Mouse (Mus musculus) brain, embryonic 18.5 days (tissue): Measurements from ENCODE around the gene Btbd16.

Experiments
- DNase-seq: peaks from one replicate; pipeline ENCODE4 v3.0.0-alpha.2; 2012; ENCODE audit warnings: low read depth, low spot score

Gene Btbd16

DNA sequence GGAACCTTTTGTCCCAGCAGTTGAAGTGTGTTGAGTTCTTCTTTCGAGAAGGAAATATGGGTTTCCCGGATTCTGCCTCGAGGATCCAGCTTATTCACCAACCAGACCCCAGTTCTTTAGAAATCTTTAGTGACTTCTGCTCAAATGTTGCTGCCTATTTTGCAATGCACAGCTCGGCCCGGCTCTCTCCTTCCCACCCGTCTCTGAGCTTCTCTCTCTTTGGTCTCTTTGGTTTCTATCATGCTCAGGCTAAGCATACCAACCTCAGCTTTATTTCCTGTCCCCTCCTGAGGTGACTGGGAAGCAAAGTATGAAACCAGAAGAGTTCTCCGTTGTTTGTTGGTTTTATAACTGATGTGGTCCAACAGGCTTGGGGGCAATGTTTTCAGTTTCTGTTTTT is 42.4 kb downstream of the Btbd16 start:
- DNase-seq = no peak

GRCm38 (mm10) chr7:130818813-130819212 is 44.9 kb downstream of the Btbd16 start:
- DNase-seq = no peak

DNA sequence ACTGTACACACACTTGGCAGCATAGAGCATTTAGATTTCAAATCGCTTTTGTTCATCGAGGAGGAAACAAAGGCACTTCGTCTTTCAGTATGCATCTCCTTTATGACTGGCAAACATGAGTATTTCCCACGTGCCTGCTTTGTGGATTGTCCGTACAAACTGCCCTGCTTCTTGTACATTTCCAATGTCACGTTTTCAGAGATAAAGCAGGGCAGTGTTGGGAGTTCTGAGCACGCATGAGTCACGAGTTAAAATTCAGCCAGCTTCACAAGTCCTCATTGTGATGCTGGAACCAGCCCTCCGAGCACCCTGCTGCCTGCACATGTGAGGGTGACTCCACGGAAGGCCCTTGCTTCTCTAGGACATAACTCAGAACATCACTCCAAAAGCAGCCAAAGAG is 45.8 kb downstream of the Btbd16 start:
- no peak for DNase-seq

DNA sequence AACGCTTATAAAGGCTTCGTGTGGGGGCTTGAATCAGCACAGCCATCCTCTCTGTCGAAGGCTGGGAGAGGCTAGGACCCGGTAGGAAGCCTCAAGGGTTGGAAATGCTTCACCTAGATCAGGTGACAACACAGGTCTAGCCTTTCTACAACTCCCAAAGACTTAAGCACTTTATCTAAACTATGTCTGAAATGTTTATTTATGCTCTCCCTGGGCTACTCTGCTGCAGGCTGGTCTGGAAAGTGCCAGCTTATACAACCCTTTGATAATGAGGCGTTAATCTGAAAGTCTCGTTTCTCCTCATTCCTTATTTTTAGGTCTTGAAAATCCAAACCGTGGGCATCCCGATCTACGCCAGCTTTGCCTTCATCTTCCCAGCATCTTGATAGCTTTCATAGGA is 50.1 kb downstream of the Btbd16 start:
- DNase-seq = no peak

- no peak for DNase-seq
Observed at GRCm38 (mm10) chr7:130826343-130826742, 52.5 kb downstream of the Btbd16 start.

DNA sequence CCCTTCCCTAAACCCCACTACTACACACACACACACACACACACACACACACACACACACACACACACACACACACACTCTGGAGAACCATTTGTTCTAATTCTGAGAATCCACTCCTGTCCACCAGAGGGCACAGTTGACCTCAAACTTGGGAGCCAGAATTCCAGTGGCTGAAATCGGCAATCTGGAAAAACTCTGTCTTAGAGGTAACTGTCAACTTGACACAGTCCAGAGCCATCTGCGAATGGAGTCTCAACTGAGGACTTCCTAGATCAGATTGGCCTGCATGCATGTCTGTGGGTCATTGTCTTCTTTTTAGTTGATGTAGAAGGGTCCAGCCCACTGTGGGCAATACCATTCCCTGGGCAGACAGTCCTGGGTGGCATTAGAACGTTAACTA is 53.6 kb downstream of the Btbd16 start:
- DNase-seq = no peak

- DNase-seq = no peak
Observed at GRCm38 (mm10) chr7:130827844-130828403, 54.1 kb downstream of the Btbd16 start.

DNA sequence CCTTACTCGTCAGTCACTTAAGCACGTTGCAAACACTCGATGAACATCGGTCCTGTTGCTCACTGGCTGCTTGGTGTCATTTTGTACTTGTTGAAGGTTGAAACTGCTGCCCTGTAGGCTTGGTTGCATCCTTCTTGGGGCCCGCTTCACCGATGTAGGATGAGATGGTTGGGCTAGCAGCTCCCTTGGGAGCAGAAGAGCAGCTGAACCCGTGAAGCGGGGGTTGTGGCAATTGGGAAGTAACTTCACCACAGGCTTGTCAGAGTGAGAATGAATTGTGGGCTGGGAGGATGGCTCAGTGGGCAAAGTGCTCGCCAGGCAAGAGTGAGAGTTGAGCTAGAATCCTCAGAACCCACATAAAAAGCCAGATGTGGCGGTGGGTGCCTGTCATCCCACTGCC is 54.6 kb downstream of the Btbd16 start:
- no peak for DNase-seq

DNA sequence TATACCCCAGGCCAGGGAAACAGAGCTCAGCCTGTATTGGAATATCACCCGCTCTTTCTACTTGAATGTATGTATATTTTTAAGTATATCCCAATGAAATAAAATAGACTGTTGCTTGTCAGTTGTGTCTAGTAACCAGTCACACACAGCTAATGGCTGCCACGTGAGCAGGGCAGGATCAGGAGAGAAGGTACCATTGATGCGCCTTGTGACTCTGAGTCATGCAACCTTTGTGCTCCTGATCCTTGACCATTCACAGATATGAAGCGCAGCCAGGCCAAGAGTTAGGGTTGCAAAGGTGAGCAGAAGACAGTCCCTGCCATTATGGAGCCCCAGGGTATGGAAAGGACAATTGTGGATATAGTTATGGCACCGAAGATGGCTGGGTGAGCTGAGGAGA is 57.7 kb downstream of the Btbd16 start:
- DNase-seq = no peak

GRCm38 (mm10) chr7:130834299-130834698 is 60.4 kb downstream of the Btbd16 start:
- no peak for DNase-seq

- no peak for DNase-seq
Observed at GRCm38 (mm10) chr7:130834958-130835861, 61.3 kb downstream of the Btbd16 start.

GRCm38 (mm10) chr7:130836066-130836465 is 62.2 kb downstream of the Btbd16 start:
- DNase-seq = no peak

GRCm38 (mm10) chr7:130837941-130838657 is 64.2 kb downstream of the Btbd16 start:
- DNase-seq = peak; percentile 39

DNA sequence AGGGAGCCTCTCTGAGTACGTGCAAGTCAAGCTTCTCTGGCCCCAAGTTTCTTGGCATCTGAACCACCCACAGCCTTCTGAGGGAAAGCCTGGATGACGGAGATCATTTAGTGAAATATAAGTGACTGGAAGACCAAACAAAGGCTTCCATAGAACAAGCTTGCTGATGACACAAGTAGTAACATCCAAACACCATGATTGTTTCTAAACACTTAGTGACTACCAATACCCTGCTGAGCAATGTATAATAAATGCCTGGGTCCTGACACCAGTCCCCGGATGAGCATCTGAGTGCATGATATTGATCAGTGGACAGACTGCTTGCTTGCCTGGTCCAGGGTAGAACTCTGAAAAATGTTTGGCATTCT is 64.8 kb downstream of the Btbd16 start:
- no peak for DNase-seq

GRCm38 (mm10) chr7:130839380-130840100 is 65.7 kb downstream of the Btbd16 start:
- DNase-seq = no peak

- DNase-seq = no peak
Observed at GRCm38 (mm10) chr7:130847164-130847718, 73.4 kb downstream of the Btbd16 start.

- DNase-seq = no peak
Observed at GRCm38 (mm10) chr7:130854684-130855292, 80.9 kb downstream of the Btbd16 start.

GRCm38 (mm10) chr7:130855681-130856080 is 81.8 kb downstream of the Btbd16 start:
- no peak for DNase-seq

GRCm38 (mm10) chr7:130857973-130858372 is 84.1 kb downstream of the Btbd16 start:
- no peak for DNase-seq

DNA sequence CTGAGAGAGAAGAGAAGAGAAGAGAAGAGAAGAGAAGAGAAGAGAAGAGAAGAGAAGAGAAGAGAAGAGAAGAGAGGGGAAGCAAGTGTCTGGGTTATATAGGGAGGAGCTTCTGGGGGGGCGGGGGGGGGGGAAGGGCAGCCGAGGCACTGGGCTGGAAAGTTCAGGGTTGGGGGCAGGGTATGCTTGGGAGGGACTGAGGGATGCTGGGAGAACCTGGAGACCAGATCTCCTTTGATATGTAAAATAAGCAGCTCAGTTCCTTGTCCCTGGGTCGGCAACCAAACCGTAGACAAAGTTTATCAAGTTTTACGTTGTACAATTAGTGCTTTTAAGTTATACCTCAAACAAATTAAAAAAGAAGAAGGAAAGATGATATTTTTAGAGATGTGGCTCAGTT is 86.1 kb downstream of the Btbd16 start:
- no peak for DNase-seq

DNA sequence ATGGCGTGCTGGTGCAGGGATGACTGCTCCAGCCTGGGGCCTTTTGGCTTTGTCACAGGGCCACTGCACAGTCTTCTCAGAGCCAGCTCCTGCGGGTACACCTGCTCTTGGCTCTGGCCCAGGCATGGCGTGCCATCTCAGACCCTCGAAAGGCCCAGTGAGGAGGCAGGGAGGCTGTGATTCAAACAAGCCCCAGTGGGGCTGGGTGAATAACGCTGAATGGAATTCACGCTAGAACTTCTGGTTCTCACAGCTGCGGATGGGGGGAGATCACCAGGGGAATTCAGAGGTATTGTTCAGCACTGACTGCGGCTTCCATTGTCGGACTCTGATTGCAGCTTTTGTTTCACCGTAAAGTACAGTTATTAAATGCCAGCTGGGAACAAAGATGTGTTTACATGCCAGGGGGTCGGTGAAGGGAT is 86.9 kb downstream of the Btbd16 start:
- no peak for DNase-seq
